Mouse (Mus musculus) spleen, postnatal 36 days (tissue): ENCODE results near the gene Wdsub1.

ENCODE experiments used
- DNase-seq, 2 experiments: peaks; one replicate each; pipeline ENCODE4 v3.0.0; 2022; ENCODE audit warnings: low spot score in 2 of 2, mixed read lengths in 1 of 2

The Wdsub1 gene

DNA sequence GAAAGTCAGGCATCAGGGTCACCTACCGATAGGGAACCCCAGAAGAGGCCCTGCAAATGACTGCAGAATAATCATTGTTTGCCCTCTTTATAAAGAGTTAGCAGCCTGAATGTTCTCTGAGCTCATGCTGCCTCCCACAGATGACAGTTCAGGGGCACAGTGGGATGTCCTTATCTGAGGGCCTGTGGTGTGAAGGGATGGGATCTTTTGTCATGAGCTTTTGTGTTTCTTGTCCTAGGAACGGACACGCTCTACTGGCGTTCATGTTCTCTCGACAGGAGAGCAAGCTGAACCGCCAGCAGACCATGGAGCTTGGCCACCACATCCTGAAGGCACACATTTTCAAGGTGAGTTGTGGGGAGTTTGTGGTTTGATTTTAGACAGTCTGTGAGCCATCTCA is 76.4 kb downstream of the Wdsub1 start:
- DNase-seq: no peak

- DNase-seq: no peak
Observed at GRCm38 (mm10) chr2:59805595-59805994, 76.8 kb downstream of the Wdsub1 start.

DNA sequence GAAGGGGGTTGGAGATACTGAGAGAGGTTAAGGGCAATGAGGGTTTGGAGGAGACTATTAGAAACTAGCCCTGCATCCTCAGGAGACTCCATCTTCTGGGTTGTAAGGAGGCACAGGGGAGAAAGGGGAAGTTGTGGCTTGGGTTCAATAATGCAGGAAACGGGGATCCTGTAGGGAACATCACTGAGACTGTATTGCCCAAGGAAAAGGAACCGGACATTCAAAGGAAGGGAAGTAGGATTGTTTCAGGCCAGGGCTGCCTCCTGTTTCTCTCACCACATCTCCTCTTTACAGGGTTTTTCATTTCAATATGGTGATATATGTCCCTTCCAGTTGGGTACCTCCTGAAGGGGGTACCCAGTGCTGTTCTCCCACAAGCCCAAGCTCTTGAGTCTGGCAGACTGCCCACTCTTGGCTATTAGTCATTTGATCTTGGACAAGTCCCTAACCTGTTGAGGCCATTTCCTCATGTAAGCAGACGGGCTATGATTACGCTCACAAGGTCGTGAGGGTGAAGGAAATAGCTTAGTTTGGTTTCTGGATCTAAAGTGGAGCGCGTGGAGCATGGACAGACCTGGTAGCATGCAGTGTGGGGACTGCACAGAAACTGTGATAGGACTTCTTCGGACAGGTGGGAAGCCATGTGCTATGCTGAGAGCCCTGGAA is 79.5 kb downstream of the Wdsub1 start:
- no peak for DNase-seq
